Mouse (Mus musculus) hindbrain, postnatal 0 days (tissue): ENCODE measurements at regions not wholly inside any gene's neighbourhood (a gene's known extent, or its start where the extent isn't known, plus 50 kb on each side); places are given as distances from the start of the nearest gene placed in this dataset.

ENCODE experiments used
- ATAC-seq: fragments of 200-750 bp; cut with Nextera tagmentation; 2 replicates; pipeline ENCODE4 v1.8.0; 2017; ENCODE audit warnings: mild to moderate bottlenecking, moderate TSS enrichment, moderate library complexity
- DNase-seq: peaks from one replicate; pipeline ENCODE4 v3.0.0-alpha.2; 2015; ENCODE audit warnings: low spot score
- H3K27ac ChIP-seq: fragments of 300-500 bp; sonication (generic); 2 replicates; pipeline ENCODE4 v1.5.1; 2014; ENCODE audit warnings: mild to moderate bottlenecking
- H3K27me3 ChIP-seq: fragments of 300-500 bp; sonication (generic); 2 replicates; pipeline ENCODE4 v1.6.1; 2014; ENCODE audit warnings: low read length, mixed read lengths; ENCODE audit not compliant: insufficient read depth
- H3K36me3 ChIP-seq: fragments of 300-500 bp; sonication (generic); 2 replicates; pipeline ENCODE4 v1.6.1; 2014; ENCODE audit warnings: low read length, mixed read lengths; ENCODE audit not compliant: insufficient read depth
- H3K4me1 ChIP-seq: fragments of 300-500 bp; sonication (generic); 2 replicates; pipeline ENCODE4 v1.6.1; 2014; ENCODE audit warnings: antibody characterized with exemption, low read length, mixed read lengths; ENCODE audit not compliant: insufficient read depth
- H3K4me2 ChIP-seq: fragments of 300-500 bp; sonication (generic); 2 replicates; pipeline ENCODE4 v1.6.1; 2014; ENCODE audit warnings: low read depth, mild to moderate bottlenecking, low read length, moderate library complexity, mixed read lengths
- H3K4me3 ChIP-seq: fragments of 300-500 bp; sonication (generic); 2 replicates; pipeline ENCODE4 v1.5.1; 2014; ENCODE audit warnings: low read length
- H3K9ac ChIP-seq: fragments of 300-500 bp; sonication (generic); replicated peaks from 2 replicates; pipeline ENCODE4 v1.6.1; 2014; ENCODE audit warnings: mild to moderate bottlenecking, low read length, moderate library complexity, mixed read lengths
- H3K9me3 ChIP-seq: fragments of 300-500 bp; sonication (generic); 2 replicates; pipeline ENCODE4 v1.6.1; 2016; ENCODE audit warnings: low read length, mixed read lengths
- CTCF ChIP-seq: IDR thresholded peaks from 2 replicates; pipeline ENCODE4 v1.5.1; 2016; ENCODE audit warnings: antibody characterized with exemption, control low read depth, low read depth
- WGBS: fragments of 180-500 bp; shearing (Covaris S2); extraction: QIAGEN DNeasy Blood & Tissue Kit; methylation state at CpG from one replicate; pipeline ENCODE4 v1.1.7; 2014; 5-methylcytosine and 5-hydroxymethylcytosine counted together

DNA sequence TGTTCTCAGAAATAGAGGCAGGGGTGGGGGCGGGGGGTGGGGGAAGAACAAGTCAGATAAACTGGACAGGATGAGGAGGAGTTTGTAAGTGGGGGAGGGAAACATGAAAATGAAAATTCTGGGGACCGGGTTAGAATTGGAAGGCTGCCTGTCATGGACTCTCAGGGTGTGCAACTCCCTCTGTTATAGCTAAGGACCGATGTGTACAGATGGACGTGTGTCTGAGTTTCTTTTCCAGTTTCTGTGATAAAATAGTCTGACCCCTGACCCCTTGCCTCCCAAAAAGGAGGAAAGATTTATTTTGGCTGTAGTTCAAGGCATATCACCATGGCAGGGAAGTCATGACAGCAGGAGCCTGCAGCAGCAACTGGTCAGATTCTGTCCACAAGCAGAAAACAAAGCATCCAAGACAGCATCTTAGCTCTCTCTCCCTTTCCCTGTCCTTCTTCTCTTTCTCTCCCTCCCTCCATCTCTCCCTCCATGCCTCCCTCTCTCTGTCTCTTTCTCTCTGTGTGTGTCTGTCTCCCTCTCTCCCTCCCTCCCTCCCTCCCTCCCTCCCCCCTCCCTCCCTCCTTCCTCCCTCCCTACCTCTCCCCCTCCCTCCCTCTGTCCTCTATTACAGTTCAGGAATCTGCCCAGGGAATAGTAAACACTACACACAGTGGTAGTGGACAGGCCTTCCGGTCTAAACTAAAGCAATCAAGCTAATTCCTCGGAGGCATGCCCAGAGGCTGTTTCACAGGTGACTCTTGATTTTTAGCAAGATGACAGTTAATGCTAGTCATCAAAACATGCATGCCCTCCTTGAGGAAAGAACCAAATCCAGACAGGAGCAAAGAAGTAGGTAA, 941.3 kb downstream of the Mrps31 start:
- 0 out of 2 replicates have a peak, but pooled peaks have one; percentile 24 for ATAC-seq

GRCm38 (mm10) chr8:23360061-23360622, 949.0 kb downstream of the Mrps31 start:
- ATAC-seq (no peak), DNase-seq (no peak)
- Histone ChIP-seq H3K36me3 (no peaks in the 10 kb centered on the region), H3K4me2 (no peak overlapping the region), H3K27me3 (no peaks in the 10 kb centered on the region), H3K4me1 (no peaks in the 10 kb centered on the region), H3K9me3 (0 out of 2 replicates have a peak, but pooled peaks cover 4% of the 10 kb centered on the region), H3K9ac (no peak overlapping the region), H3K27ac (no peak overlapping the region), H3K4me3 (no peak overlapping the region)
- WGBS: 35% methylated on average over 12 of the region's 12 CpGs
- no peak for TF ChIP-seq CTCF

More for the DNA sequence above, 941.3 kb downstream of the Mrps31 start:
- Histone ChIP-seq H3K4me3 (no peak overlapping the region), H3K27ac (no peak overlapping the region), H3K36me3 (no peaks in the 10 kb centered on the region), H3K9me3 (no peaks in the 10 kb centered on the region), H3K9ac (no peak overlapping the region), H3K27me3 (no peaks in the 10 kb centered on the region), H3K4me1 (no peaks in the 10 kb centered on the region), H3K4me2 (no peak overlapping the region)
- DNase-seq: peak; percentile 29
- no peak for TF ChIP-seq CTCF
- WGBS: 50% methylated on average over 6 of the region's 6 CpGs

DNA sequence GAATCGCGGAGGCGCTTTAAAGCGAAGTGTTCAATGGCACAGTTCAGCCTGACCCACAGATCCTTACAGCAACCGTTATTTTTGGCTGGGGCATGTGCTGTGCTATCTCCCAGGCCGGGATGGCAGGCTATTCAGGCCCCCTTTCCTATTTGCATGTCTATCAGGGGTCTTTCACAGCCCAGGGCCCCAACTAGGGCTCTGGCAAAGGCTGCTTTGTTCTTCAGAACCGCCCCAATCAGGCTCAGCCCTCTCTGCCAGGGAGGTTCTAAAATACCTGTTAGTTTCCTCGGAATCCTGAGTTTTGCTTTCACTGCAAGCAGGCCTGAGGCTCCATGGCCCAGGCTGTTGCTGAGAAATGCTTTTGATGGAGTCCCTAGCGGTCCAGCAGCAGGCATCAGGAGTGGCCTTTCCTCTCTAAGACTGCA, 949.7 kb downstream of the Mrps31 start:
- TF ChIP-seq CTCF: no peak
- Histone ChIP-seq H3K4me2 (no peak overlapping the region), H3K27me3 (no peaks in the 10 kb centered on the region), H3K27ac (no peak overlapping the region), H3K4me1 (no peaks in the 10 kb centered on the region), H3K4me3 (no peak overlapping the region), H3K9ac (no peak overlapping the region), H3K36me3 (no peaks in the 10 kb centered on the region), H3K9me3 (0 out of 2 replicates have a peak, but pooled peaks cover 4% of the 10 kb centered on the region)
- DNase-seq (peak; percentile 11), ATAC-seq (peak; percentile 40; the same call in 1 of the 2 replicates)
- WGBS: 12% methylated on average over 9 of the region's 9 CpGs
